Mouse (Mus musculus) spleen, postnatal 10 days (tissue): ENCODE measurements around the gene Il12b.
A peak's percentile ranks its signal among the peaks of the same experiment; 100 is the strongest.
"Not testable (repeated sequence)": the region's sequence is repeated elsewhere in the genome, so short reads cannot be mapped to it uniquely, and the experiment has no call there.

Experiments
- DNase-seq, 2 experiments: peaks; one replicate each; pipeline ENCODE4 v3.0.0; 2021 to 2022; ENCODE audit warnings: low spot score in 2 of 2

The Il12b gene

GRCm38 (mm10) chr11:44412276-44412675 lies 12.4 kb downstream of the Il12b start:
- DNase-seq = peak in 1 of 2 experiments; percentile 42

GRCm38 (mm10) chr11:44413371-44413770 lies 13.5 kb downstream of the Il12b start:
- no peak for DNase-seq

GRCm38 (mm10) chr11:44414605-44415004 lies 14.7 kb downstream of the Il12b start:
- no peak for DNase-seq

DNA sequence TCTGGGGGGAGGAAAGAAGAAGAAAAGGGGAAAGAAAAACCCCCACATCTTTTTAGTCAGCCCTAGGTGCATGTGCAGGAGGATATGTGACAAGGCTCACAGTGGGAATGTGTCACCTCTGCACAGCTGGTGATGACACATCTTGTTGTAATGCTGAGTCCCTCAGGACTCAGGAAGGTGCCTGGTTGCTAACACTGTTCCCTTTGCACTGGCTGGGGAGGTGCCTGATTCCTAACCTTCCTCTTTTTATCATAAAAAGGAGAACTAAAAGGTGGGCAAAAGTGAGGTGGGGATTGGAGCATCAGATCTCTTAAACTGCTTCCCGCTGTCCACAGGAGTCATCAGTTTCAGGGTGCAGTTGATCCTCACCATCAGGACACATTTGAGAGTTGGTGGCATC lies 17.5 kb downstream of the Il12b start:
- DNase-seq = no peak

DNA sequence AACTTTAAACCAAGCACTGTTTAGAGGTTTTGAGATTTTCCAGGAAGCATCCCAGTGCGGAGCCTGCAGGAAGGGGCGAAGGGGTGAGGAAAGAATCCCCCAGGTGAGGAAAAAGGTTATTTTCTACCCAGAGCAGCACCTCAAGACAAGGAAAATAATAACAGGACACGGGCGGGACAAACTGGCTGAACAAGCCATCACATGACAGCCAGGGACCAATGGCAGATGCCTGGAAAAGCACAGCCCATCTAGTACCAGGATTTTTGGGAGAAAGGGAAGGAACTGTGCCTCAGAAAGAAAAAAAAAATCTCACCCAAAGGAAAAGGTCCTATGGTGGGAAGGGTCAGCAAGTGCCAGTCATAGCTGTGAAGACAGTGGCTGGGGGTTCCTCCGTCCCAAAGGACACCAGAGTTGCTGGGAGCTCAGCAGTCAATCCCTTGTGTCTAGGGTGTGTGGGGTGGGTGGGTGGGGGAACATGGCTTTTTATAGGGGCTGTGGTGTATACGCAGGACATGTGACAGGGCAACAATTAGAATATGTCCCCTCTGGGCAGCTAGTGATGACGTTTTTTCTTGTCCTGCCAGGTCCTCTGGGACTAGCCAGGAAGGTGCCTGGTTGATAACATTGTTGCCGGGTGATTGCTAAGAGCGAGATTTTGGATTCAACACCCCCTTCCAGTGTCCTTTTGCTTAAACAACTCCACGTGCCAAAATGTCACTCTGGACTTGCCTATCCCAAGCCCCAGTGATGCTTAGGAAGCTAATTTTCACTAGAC lies 22.7 kb downstream of the Il12b start:
- no peak for DNase-seq

- DNase-seq = no peak
Observed at GRCm38 (mm10) chr11:44423261-44423660, 23.4 kb downstream of the Il12b start.

DNA sequence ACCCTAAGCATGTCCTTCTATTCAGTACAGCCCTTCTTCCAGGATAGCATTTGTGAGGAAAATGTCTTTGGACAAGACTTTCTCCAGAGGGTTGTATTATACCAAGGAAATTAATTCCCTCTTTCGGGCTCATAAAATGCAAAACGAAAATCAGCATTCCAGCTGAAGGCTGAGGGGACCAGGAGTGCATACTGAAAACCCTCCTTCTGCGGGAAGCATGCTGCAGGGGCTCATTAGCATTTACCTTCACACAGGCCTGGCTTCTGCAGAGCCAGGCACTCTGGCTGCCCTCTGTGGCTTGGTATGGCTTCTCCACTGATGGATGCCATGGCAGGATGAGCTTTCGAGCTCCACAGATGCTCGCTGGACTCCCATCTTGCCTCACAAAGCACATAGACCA lies 24.1 kb downstream of the Il12b start:
- DNase-seq = no peak

- DNase-seq = no peak
Observed at GRCm38 (mm10) chr11:44425006-44425405, 25.1 kb downstream of the Il12b start.

- no peak for DNase-seq
Observed at GRCm38 (mm10) chr11:44425626-44426025, 25.8 kb downstream of the Il12b start.

DNA sequence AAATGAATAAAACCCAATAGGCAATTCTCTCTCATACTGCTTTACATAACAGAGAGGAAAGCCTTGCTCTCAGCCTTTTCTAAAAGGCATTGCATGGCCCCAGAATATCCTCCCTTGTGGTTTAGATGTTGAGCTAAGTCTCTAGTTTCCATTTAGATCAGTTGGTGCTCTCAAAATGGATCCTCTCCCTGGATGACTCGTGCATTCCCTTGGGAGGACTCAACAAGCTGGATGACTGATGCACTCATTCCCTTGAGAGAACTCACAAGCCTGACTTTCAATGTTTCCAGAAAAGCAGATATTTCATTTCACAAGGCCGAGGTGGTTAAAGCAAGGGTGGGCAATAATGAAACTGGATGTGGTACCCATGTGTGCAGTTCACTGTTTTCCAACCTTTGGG lies 28.1 kb downstream of the Il12b start:
- no peak for DNase-seq

- DNase-seq = no peak
Observed at GRCm38 (mm10) chr11:44430036-44430435, 30.2 kb downstream of the Il12b start.

- DNase-seq = no peak
Observed at GRCm38 (mm10) chr11:44437786-44438185, 37.9 kb downstream of the Il12b start.

DNA sequence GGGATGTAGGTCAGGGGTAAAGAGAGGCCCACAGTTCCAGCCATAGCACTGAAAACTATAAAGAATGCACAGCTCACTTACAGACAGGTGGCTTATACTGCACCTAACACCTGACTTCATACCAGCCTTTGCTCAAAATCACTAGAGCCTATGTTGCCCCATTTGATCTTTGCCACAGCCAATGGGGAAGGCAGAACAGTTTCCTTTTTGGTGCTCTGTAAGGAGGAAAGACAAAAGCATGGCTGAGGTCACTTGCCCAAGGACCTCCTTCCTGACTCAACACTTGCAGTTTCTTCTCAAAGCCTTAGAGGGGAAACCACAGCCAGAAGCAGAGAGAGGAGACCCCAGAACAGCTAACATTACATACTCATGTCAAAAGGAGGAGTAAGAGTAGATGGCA lies 51.2 kb downstream of the Il12b start:
- DNase-seq = no peak

GRCm38 (mm10) chr11:44452016-44452415 lies 52.2 kb downstream of the Il12b start:
- DNase-seq = not testable (repeated sequence)

DNA sequence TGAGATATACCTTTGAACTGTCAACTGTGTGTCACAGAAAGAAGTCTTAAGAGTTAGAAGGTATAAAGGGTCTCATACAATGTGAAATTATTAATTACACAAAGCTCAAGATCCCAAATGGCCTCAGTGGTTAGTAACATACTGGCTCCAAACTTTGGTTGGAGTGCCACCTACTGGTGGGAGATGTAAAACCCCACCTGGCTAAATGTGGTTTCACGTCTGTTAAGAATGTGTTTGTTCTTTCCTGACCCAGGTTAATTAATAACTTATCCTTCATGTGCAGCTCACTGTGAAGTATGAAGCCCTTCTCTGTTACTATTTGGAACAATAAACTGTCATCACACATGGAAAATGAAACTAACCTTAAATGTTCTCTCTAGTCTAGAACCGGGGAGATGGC lies 53.6 kb downstream of the Il12b start:
- peak in 1 of 2 experiments; percentile 78 for DNase-seq

DNA sequence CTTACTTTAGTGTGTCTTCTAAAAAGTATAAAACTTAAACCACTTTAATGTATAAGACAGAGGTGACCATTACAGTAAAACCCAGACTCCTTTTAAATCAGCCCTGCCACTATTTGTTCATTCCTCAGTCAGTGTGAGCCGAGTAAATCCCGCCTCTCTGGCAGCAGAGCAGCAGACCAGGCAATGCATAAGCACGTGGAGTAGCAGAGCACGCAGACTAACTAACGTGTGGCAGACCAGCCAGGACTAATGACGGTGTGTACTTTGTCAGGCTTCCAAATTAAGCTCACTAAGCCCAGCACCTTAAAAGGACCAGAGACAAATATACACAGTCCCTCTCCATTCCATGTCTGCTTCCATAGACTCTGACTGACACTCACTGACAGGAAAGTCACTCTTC lies 61.6 kb downstream of the Il12b start:
- no peak for DNase-seq
